Mouse (Mus musculus) adrenal gland (tissue): Measurements from ENCODE around the gene Arhgap44.

Source experiments
- intact Hi-C: fragments of 180-260 bp; cut with DNase I; formaldehyde crosslinking; loops from one replicate; pipeline ENCODE4 v1.15.1; 2025

Arhgap44 gene

DNA sequence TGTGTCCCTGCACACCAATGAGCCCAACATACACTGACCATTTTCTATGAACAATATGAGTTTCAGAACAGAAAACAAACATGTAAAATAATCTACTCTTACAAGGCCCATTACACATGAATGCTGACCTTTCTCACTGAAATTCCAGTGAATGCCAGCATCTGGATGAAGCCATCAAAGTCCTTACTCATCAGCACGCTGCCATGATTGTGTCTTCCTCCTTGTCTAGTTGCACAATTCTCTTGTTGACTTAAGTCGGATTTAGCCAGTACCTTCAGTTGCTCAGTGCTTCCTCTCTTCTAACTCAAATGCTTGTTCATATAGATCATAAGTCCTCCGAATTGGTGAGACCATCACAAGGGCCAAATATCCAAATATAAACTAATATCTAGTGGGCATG, 23.7 kb downstream of the Arhgap44 start:
- intact Hi-C loops: no loop called here

DNA sequence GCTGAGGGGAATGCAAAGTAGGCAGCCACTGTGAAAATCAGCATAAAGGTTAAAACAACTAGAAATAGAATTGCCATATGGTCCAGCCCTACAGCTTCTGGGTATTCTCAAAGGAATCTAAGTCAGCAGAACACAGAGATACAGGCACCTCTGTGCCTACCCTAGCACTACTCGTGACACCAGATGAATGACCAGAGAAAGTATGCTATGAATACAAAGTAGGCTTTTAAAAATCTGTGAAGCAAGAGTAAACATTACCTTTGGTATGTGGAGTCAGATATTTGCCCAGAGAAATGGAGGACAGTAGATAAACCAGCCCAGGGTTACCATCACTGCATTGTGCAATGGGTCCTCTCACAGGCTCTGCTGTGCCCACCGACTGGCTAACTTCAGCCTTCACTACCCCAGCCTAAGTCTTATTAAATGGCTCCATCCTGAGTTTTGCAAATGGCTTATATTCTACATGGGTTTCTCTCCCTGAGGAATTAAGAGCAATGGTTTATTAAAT, 25.6 kb downstream of the Arhgap44 start:
- intact Hi-C loops: no loop called here

DNA sequence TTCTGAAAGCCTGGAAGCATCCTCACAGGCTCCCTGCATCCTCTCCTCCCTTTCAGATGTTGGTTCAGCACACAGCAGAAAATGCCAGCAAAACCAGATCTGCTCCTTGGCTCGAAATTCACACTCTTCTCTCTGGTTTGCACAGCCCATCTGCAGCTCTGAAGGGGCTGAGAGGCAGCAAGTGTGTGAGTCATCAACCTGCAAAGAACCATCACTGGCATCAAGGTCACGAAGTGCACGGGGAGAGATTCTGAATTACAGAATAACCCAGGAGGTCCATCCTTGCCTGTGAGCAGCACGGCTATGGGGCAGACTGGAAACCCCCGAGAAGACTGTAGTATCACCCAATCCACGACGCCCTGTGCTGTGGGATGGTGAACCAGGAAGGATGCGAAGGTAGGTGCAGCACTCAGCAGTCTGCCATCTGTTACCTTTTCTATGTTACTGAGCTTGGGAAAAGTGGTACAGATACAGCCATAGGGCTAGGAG, 27.5 kb downstream of the Arhgap44 start:
- intact Hi-C loops: no loop called here

GRCm38 (mm10) chr11:65133661-65134060, 29.1 kb downstream of the Arhgap44 start:
- intact Hi-C loops: no loop called here

DNA sequence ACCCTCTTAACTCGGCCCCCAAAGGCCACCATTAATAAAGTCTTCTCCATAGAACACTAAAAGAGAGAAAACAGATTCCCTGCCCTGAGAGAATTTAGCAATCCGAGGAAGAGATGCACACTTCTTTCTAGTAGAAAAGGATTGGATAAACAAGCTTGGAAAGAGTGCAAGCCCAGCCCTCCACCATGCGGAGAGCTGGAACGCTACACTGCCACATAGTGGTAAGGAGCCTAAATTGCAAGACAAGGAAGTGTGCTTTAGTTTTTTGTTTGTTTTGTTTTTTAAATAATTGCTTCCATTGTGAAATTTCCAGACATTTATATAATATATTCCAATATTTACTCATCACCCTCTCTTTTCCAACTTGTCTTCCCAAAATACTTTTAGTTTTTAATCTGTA, 33.7 kb downstream of the Arhgap44 start:
- intact Hi-C loops: no loop called here

GRCm38 (mm10) chr11:65128666-65129065, 34.1 kb downstream of the Arhgap44 start:
- intact Hi-C loops: no loop called here

- intact Hi-C loops: no loop called here
Measured at GRCm38 (mm10) chr11:65126566-65126965, 36.2 kb downstream of the Arhgap44 start.

GRCm38 (mm10) chr11:65124913-65125418, 37.8 kb downstream of the Arhgap44 start:
- intact Hi-C loops: no loop called here

- intact Hi-C loops: no loop called here
Measured at GRCm38 (mm10) chr11:65120276-65120675, 42.5 kb downstream of the Arhgap44 start.

- intact Hi-C loops: no loop called here
Measured at GRCm38 (mm10) chr11:65115811-65116210, 47.0 kb downstream of the Arhgap44 start.

DNA sequence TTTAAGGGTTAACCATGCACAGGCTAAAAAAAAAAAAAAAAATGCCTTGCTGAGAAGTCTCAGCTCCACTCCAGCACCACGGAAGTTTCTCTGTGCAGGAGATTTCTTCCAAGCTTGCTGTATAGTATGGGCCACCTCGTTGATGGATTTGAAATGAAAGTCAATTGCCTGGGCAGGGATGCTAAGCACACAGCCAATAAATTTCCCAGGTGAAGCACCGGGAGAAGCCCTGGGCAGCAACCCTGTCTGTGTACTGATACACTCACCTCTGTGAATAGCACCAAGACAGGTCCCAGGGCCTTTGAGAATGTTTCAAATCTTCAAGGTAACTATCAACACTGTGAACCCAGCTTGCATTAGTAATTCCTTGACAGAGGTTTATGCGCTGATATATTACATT, 50.7 kb downstream of the Arhgap44 start:
- intact Hi-C loops: no loop called here

DNA sequence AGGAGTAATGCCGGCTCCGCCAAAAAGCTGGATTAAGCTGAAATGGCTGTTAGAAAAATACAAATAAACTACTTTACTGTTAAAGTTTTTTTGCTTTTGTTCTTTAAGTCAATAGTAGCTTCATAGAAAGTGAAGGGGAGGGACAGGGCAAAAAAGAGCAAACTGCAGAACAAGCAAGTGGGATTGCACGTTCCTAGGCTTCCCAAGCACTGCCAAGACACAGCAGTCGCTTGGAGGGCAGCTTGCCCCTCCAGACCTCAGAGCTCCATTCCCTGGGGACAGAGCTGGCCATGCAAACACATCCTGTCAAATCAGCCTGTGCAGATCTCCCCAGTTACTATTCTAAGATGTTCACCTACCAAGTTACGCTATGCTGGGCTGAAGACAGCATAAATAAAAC, 51.1 kb downstream of the Arhgap44 start:
- intact Hi-C loops: no loop called here

- intact Hi-C loops: no loop called here
Measured at GRCm38 (mm10) chr11:65110058-65110457, 52.7 kb downstream of the Arhgap44 start.

GRCm38 (mm10) chr11:65107734-65108171, 55.0 kb downstream of the Arhgap44 start:
- intact Hi-C loops: no loop called here

DNA sequence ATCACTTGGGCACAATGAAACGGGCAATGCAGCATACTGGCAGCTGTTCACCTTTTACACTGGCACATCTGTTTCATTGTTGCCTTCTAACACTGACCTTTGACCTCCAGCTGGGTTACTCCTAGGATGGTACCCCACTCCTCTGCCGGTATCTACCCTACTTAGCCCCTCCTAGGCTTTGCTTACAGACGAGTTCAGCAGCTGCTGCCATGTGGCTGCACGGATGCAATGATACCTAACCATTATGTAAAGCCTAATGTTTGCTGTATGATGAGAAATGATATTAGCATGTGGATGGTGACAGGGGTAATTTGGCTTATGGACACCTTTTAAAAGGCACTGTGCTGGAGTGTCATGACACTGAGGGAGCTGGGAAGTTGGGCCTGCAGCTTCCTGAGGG, 55.6 kb downstream of the Arhgap44 start:
- intact Hi-C loops: no loop called here

- intact Hi-C loops: no loop called here
Measured at GRCm38 (mm10) chr11:65104076-65104475, 58.7 kb downstream of the Arhgap44 start.

DNA sequence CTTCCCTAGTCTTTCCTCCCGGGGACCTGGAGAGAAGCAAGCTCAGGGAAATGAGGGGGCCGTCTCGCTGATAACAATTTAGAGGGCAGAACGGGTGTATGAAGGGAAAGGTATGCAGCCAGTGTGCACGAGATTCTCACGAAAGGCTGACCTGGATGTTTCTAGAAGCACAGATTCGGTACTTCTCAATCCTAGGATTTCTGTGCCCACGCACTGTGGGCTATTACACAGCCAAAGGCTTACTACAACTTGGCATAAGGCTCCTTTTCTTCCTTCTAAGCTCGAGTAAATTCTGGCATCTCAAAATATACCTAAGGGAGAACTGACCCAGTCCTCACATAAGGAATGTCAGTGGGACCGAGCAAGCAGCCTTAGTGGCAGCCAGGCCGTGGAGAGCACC, 61.6 kb downstream of the Arhgap44 start:
- intact Hi-C loops: no loop called here

- intact Hi-C loops: no loop called here
Measured at GRCm38 (mm10) chr11:65100031-65100430, 62.7 kb downstream of the Arhgap44 start.

DNA sequence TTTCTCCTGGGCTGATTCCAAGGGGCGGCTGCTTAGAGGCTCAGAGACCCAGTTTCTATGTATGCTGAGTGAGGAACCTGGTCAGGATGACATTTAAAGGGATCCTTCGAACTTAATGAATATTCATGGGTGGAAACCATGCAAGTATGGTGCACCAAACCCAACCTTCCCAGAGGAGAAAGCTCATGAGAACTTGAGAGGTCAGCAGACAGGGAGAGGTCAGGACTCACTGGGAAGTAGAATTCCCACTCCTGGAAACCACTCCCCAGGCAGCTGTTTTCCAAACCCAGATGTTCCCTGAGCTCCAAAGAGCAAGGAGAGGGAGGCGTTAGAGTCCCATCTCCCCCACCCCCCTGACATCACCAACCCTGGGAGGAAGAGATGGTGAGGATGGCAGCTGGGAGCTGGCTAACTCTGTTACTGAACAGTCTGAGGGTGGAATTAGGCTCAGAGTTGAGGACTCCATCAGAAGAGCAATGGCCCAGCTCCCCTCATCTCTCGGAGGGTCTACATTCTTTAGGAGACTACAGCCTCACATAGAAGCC, 65.2 kb downstream of the Arhgap44 start:
- intact Hi-C loops: no loop called here

GRCm38 (mm10) chr11:65096866-65097265, 65.9 kb downstream of the Arhgap44 start:
- intact Hi-C loops: no loop called here

- intact Hi-C loops: no loop called here
Measured at GRCm38 (mm10) chr11:65092851-65093250, 69.9 kb downstream of the Arhgap44 start.

- intact Hi-C loops: no loop called here
Measured at GRCm38 (mm10) chr11:65090386-65090785, 72.4 kb downstream of the Arhgap44 start.

- intact Hi-C loops: loop anchor here (5.0 kb wide), 1 partner anchor 592 kb away; no protein-coding TSS in a partner anchor
Measured at GRCm38 (mm10) chr11:65089982-65090381, 72.8 kb downstream of the Arhgap44 start.
